Mouse (Mus musculus): ENCODE results near the gene Hbp1. TPM values are rescaled to one million over a fixed set of nuclear protein-coding genes. Genes with fewer than 3 reads are reported as not detected.
A peak's percentile ranks its signal among the peaks of the same experiment; 100 is the strongest.

Gene Hbp1
- polyA plus RNA-seq, 1 experiment from 2014 or later, result 78.0 TPM

DNA sequence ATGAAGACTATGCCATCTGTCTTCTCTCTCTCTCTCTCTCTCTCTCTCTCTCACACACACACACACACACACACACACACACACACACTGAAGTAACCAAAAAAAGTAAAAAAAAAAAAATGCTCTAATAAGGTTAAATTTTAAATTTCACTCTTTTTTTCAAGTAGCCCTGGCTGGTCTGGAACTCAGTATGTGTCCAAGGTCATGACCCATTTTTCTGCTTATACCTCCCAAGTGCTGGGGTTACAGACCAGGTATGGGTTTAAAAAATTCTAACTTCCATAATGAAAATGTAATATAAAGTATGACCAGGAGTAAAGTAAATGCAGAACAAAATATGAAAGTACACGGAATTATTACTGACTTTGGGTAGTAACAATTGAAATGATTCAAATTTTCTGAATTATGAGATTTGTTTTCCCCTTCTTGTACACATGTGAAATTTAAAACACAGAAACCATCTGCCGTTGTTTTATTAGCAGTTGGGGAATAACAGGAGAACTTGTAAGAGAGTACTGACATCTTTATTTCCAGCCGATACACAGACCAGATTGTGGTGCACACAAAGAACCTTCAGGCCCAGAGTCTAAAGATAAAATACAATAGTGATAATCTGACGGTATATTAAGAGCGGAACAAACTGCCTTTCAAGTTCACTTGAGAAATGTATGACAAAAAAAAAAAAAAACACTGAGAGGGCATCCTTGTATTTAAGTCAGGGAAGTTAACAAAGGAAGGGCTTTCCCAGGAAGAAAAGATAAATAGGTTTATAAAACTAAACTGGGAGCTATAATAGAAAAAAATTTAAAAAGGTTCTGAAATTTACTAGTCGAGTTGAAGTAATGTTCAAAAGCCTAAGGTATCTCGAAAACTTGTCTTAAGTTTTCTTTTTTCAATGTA, 2.0 kb downstream of the Hbp1 start:
- no peak for ATAC-seq
- peak overlapping the region; percentile 93 for H3K9ac ChIP-seq (replicated peaks)
- no peaks in the 10 kb centered on the region for H3K9me3 ChIP-seq
- peaks cover 18% of the 10 kb centered on the region for H3K4me1 ChIP-seq (replicated peaks)
- peak overlapping the region; percentile 58 for H3K4me2 ChIP-seq (replicated peaks)
- peak overlapping the region; percentile 87 for H3K4me3 ChIP-seq (replicated peaks)
- WGBS, result 16% methylated on average over 7 of the region's 7 CpGs
- H3K27ac ChIP-seq, result peak overlapping the region; percentile 99
- H3K27me3 ChIP-seq, result no peaks in the 10 kb centered on the region
- H3K36me3 ChIP-seq, result peaks cover 6% of the 10 kb centered on the region

DNA sequence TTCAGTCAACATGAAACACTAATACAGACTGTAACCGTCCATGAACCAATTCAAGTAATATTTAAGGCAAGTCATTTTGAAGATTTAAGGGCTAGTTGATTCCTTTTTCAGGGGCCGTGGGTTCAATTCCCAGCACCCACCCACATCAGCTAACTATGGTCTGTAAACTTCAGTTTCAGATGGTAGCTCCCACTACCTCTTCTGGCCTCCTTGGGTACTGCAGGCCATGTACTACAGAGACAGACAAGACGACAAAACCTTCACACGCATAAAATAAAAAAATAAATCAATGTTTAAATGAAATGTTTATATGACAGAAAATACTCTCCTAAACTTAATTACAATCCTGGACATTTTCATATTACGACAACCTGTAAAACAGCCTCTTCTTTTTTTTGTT, 2.9 kb downstream of the Hbp1 start:
- no peak overlapping the region for H3K4me3 ChIP-seq (replicated peaks)
- no peak overlapping the region for H3K4me2 ChIP-seq (replicated peaks)
- ATAC-seq, result no peak
- H3K9me3 ChIP-seq, result no peaks in the 10 kb centered on the region
- H3K27ac ChIP-seq, result no peak overlapping the region
- no peaks in the 10 kb centered on the region for H3K27me3 ChIP-seq
- H3K36me3 ChIP-seq, result peaks cover 15% of the 10 kb centered on the region
- H3K4me1 ChIP-seq (replicated peaks), result peaks cover 18% of the 10 kb centered on the region
- H3K9ac ChIP-seq (replicated peaks), result no peak overlapping the region
- 93% methylated on average over 5 of the region's 5 CpGs for WGBS

GRCm38 (mm10) chr12:31944405-31944804, 5.9 kb downstream of the Hbp1 start:
- Histone ChIP-seq H3K4me1 (replicated peaks) (peaks cover 11% of the 10 kb centered on the region), H3K4me2 (replicated peaks) (no peak overlapping the region), H3K36me3 (peaks cover 32% of the 10 kb centered on the region), H3K9ac (replicated peaks) (no peak overlapping the region), H3K9me3 (no peaks in the 10 kb centered on the region), H3K4me3 (replicated peaks) (no peak overlapping the region), H3K27me3 (no peaks in the 10 kb centered on the region), H3K27ac (no peak overlapping the region)
- ATAC-seq, result no peak
- WGBS, result 94% methylated on average over 2 of the region's 2 CpGs

DNA sequence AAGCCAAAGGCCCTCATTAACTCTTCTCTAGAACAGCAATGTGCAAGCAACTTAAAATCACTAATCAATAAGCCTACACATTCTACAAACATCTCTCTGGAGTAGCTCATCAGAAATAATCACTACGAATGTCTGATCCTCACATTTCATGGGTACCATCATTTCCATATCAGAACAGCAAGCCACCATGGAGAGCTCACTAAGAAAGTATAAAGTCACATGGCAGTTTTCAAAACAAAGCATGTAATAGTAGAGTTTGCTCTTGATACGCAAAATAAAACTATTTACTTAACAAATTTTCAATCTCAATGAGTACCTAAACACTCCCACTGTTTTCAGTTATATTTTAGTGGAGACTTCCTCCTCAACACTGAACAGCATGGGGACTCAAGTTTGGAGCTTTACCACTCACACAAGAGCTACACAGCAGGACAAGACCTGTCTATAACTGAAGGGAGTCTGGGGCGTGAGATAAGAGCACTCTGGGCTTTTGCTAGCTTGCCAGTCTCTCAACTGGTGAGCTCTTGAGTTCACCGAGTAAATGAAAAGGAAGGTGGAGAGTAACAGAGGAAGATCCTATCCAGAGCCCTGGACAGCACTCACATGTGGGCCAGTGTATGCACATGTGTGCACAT, 7.2 kb downstream of the Hbp1 start:
- Histone ChIP-seq H3K27ac (no peak overlapping the region), H3K4me3 (replicated peaks) (no peak overlapping the region), H3K27me3 (no peaks in the 10 kb centered on the region), H3K36me3 (peaks cover 45% of the 10 kb centered on the region), H3K9me3 (no peaks in the 10 kb centered on the region), H3K4me1 (replicated peaks) (peaks cover 6% of the 10 kb centered on the region), H3K9ac (replicated peaks) (no peak overlapping the region), H3K4me2 (replicated peaks) (no peak overlapping the region)
- no peak for ATAC-seq
- WGBS, result 93% methylated on average over 4 of the region's 4 CpGs

GRCm38 (mm10) chr12:31939026-31939425, 11.3 kb downstream of the Hbp1 start:
- Histone ChIP-seq H3K27me3 (no peaks in the 10 kb centered on the region), H3K4me3 (replicated peaks) (no peak overlapping the region), H3K27ac (no peak overlapping the region), H3K36me3 (peaks cover 78% of the 10 kb centered on the region), H3K9ac (replicated peaks) (no peak overlapping the region), H3K4me1 (replicated peaks) (no peaks in the 10 kb centered on the region), H3K4me2 (replicated peaks) (no peak overlapping the region), H3K9me3 (no peaks in the 10 kb centered on the region)
- ATAC-seq, result no peak

- Histone ChIP-seq H3K9me3 (no peaks in the 10 kb centered on the region), H3K4me3 (replicated peaks) (no peak overlapping the region), H3K4me1 (replicated peaks) (no peaks in the 10 kb centered on the region), H3K27ac (no peak overlapping the region), H3K36me3 (peaks cover 78% of the 10 kb centered on the region), H3K27me3 (no peaks in the 10 kb centered on the region), H3K9ac (replicated peaks) (no peak overlapping the region), H3K4me2 (replicated peaks) (no peak overlapping the region)
- WGBS, result 92% methylated on average over 4 of the region's 4 CpGs
- no peak for ATAC-seq
Measured at GRCm38 (mm10) chr12:31938391-31938997, 11.8 kb downstream of the Hbp1 start.

DNA sequence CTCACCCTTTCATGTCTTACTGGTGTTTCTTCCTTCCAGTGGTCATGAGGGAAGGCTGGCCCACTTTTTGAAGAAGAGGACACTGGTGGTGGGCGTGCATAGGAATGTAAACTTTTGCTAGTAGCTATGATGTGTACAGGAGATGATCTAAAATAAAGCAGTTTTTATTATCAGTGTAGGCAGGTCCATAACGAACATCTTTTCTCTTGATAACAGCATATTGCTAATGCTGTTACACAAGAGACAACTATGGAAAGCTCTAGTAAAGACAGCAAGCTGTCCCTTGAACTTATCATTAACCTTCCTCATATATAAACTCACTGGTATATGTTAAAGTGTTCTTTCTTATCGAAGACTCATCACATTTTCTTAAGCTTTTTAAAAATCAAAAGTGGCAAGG, 12.7 kb downstream of the Hbp1 start:
- 93% methylated on average over 3 of the region's 3 CpGs for WGBS
- peaks cover 76% of the 10 kb centered on the region for H3K36me3 ChIP-seq
- no peak for ATAC-seq

DNA sequence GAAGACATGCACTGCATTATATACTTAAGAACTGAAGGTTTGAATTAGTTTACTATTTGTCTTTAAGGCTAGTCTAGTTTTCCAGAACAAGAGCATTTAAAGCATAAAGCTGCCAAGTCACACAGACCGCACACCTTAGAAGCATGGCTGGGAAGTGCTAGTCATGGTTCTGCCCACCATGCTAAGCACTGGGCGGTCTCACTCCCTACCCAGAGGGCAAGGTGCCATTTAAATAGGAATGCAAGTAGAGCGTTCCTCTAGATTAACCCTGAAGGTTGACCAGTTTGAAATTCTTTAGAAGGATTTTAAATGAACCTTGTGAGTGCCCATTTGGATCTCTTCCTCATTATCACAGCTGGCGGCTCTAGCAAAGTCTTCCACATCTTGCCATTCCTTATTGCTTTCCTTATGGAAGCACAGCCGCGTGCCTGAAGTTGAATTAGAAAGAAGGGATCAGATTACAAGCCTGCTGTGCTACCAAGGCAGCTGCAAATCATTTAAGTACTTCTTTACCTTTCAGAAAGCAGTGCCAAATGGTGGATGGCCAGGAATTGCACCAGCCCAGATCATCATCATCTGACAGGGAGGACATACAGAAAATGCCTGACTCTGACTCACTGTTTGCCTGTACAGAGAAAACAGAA, 13.6 kb downstream of the Hbp1 start:
- Histone ChIP-seq H3K27me3 (no peaks in the 10 kb centered on the region), H3K27ac (no peak overlapping the region), H3K9me3 (no peaks in the 10 kb centered on the region), H3K36me3 (peaks cover 79% of the 10 kb centered on the region), H3K4me3 (replicated peaks) (no peak overlapping the region), H3K4me2 (replicated peaks) (no peak overlapping the region), H3K4me1 (replicated peaks) (no peaks in the 10 kb centered on the region), H3K9ac (replicated peaks) (no peak overlapping the region)
- no peak for ATAC-seq
- WGBS, result 43% methylated on average over 6 of the region's 6 CpGs

More for the DNA sequence above, 12.7 kb downstream of the Hbp1 start:
- H3K27ac ChIP-seq, result no peak overlapping the region
- H3K4me3 ChIP-seq (replicated peaks), result no peak overlapping the region
- no peaks in the 10 kb centered on the region for H3K27me3 ChIP-seq
- H3K4me2 ChIP-seq (replicated peaks), result no peak overlapping the region
- H3K9me3 ChIP-seq, result no peaks in the 10 kb centered on the region
- H3K4me1 ChIP-seq (replicated peaks), result no peaks in the 10 kb centered on the region
- no peak overlapping the region for H3K9ac ChIP-seq (replicated peaks)

GRCm38 (mm10) chr12:31931818-31932217, 18.5 kb downstream of the Hbp1 start:
- H3K9me3 ChIP-seq, result no peaks in the 10 kb centered on the region
- no peak overlapping the region for H3K27ac ChIP-seq
- H3K36me3 ChIP-seq, result peaks cover 74% of the 10 kb centered on the region
- no peak overlapping the region for H3K4me2 ChIP-seq (replicated peaks)
- H3K27me3 ChIP-seq, result no peaks in the 10 kb centered on the region
- H3K4me3 ChIP-seq (replicated peaks), result no peak overlapping the region
- no peak overlapping the region for H3K9ac ChIP-seq (replicated peaks)
- H3K4me1 ChIP-seq (replicated peaks), result no peaks in the 10 kb centered on the region
- no peak for ATAC-seq
- WGBS, result 94% methylated on average over 3 of the region's 3 CpGs

DNA sequence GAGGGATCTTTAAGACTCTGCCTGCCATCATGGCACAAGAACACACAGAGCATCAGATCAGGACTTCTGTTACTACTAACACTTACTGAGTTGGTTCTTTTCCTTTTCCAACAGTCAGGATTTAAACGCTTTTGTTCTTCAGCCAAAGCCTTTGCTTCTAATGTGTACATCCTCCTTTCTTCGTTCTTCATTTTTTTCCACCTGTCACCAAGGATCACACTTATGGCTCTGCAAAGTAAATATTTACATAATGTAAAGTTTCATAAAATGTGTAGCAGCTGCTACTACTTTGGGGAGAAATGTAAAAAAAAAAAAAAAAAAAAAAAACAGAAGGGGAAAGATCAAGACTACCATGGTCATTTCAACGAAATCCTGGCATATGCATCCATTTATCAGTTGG, 21.8 kb downstream of the Hbp1 start:
- Histone ChIP-seq H3K27me3 (no peaks in the 10 kb centered on the region), H3K36me3 (peaks cover 73% of the 10 kb centered on the region), H3K4me2 (replicated peaks) (no peak overlapping the region)

GRCm38 (mm10) chr12:31926661-31927061, 23.7 kb downstream of the Hbp1 start:
- Histone ChIP-seq H3K4me2 (replicated peaks) (no peak overlapping the region), H3K9me3 (no peaks in the 10 kb centered on the region), H3K27ac (no peak overlapping the region), H3K9ac (replicated peaks) (no peak overlapping the region), H3K4me1 (replicated peaks) (no peaks in the 10 kb centered on the region), H3K27me3 (no peaks in the 10 kb centered on the region), H3K4me3 (replicated peaks) (no peak overlapping the region), H3K36me3 (peaks cover 59% of the 10 kb centered on the region)
- peak; percentile 92 for ATAC-seq
- 54% methylated on average over 4 of the region's 4 CpGs for WGBS

More for the DNA sequence above, 21.8 kb downstream of the Hbp1 start:
- no peaks in the 10 kb centered on the region for H3K4me1 ChIP-seq (replicated peaks)
- ATAC-seq, result no peak
- no peak overlapping the region for H3K9ac ChIP-seq (replicated peaks)
- 91% methylated on average over 3 of the region's 3 CpGs for WGBS
- no peak overlapping the region for H3K4me3 ChIP-seq (replicated peaks)
- no peak overlapping the region for H3K27ac ChIP-seq
- no peaks in the 10 kb centered on the region for H3K9me3 ChIP-seq

- Histone ChIP-seq H3K27ac (no peak overlapping the region), H3K4me2 (replicated peaks) (no peak overlapping the region), H3K9ac (replicated peaks) (no peak overlapping the region), H3K9me3 (no peaks in the 10 kb centered on the region), H3K27me3 (no peaks in the 10 kb centered on the region), H3K36me3 (peaks cover 49% of the 10 kb centered on the region), H3K4me1 (replicated peaks) (no peaks in the 10 kb centered on the region), H3K4me3 (replicated peaks) (no peak overlapping the region)
- 93% methylated on average over 6 of the region's 6 CpGs for WGBS
- ATAC-seq, result no peak
Measured at GRCm38 (mm10) chr12:31925343-31925742, 25.0 kb downstream of the Hbp1 start.

Measured in midbrain, embryonic 13.5 days (tissue).